19 mouse cellular contexts compared by ENCODE assay signal in the genomic region with DNA sequence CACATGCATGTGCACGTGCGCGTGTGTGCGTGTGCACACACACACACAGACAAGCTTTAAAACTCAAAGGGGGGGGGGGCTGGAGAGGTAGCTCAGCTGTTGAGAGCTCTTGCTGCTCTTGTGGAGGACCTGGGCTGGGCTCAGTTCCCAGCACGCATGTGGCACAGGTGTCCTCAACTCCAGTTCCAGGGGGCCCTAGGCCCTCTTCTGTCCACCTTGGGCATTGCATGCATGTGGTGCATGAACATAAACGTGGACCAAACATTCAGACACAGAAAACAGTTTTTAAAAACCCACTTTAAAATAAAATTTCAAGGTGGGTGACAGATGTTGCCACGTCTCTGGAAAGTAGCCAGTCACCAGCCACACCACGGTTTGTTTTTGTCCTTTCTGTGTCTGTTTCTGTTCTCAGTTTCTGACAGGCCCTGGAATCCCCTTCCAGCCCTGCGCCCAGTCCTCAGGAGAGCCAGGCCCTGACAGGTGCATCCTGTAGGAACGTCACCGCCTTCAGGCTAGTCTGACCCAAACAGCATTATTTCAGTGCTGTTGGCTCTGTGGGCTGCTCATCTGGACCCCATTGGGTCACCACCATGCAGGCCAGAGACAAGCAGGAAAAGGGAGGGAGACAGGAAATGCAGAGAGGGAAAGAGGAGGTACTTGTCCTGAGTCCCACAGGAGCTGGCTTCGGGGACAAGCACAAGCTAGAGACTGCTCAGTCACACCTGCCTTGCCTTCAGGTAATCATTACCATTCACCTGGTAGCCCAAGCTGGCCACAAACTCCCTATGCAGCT. TPM values are rescaled to one million over a fixed set of nuclear protein-coding genes. Genes with fewer than 3 reads are reported as not detected.
DNase-seq lines count a peak whose midpoint lies in the region; ATAC-seq and TF ChIP-seq lines count a peak whose summit lies in the region.
"Had no signal": no experiment of that assay in that cellular context is flagged by ENCODE, and none has a peak within 500 bp of the region (broad histone marks: within the 10 kb centered on the region; RNA-seq: fewer than 3 reads in every experiment).

No protein-coding gene starts in this region.

- peaks cover 24% of the 10 kb centered on the region; the same call in 1 of the 2 replicates for H3K36me3 ChIP-seq in stomach, postnatal 0 days (ENCODE audit: control insufficient read depth, insufficient read depth, low read length)
- H3K36me3 ChIP-seq: forebrain, embryonic 15.5 days; midbrain, embryonic 13.5 days had no signal

- 86% methylated on average over 12 of the region's 12 CpGs for WGBS in stomach, postnatal 0 days

- no peaks in the 10 kb centered on the region for H3K4me1 ChIP-seq in stomach, postnatal 0 days (replicated peaks; ENCODE audit: control insufficient read depth, insufficient read depth)
- H3K4me1 ChIP-seq: embryonic facial prominence, embryonic 15.5 days; forebrain, embryonic 15.5 days; midbrain, embryonic 13.5 days had no signal

- no peak overlapping the region for H3K4me3 ChIP-seq in gastrocnemius, adult 2 months
- H3K4me3 ChIP-seq in left cerebral cortex, adult 2 months: no peak overlapping the region
- H3K4me3 ChIP-seq in stomach, postnatal 0 days (ENCODE audit: low read depth, low read length): no peak overlapping the region
- H3K4me3 ChIP-seq: embryonic facial prominence, embryonic 15.5 days; forebrain, embryonic 15.5 days; heart, embryonic 13.5 days; limb, embryonic 10.5 days; lung, embryonic 15.5 days; midbrain, embryonic 13.5 days; myocyte had no signal

- H3K27me3 ChIP-seq in stomach, postnatal 0 days (ENCODE audit: control insufficient read depth, insufficient read depth, low read length): no peaks in the 10 kb centered on the region
- H3K27me3 ChIP-seq: embryonic facial prominence, embryonic 15.5 days; forebrain, embryonic 15.5 days; heart, embryonic 13.5 days; lung, embryonic 15.5 days; midbrain, embryonic 13.5 days had no signal

- H3K4me2 ChIP-seq in stomach, postnatal 0 days (replicated peaks; ENCODE audit: low read depth): no peak overlapping the region
- H3K4me2 ChIP-seq: embryonic facial prominence, embryonic 15.5 days; forebrain, embryonic 15.5 days; heart, embryonic 13.5 days; lung, embryonic 15.5 days; midbrain, embryonic 13.5 days had no signal

- H3K9me3 ChIP-seq in stomach, postnatal 0 days (ENCODE audit: control insufficient read depth, low read length): no peaks in the 10 kb centered on the region
- H3K9me3 ChIP-seq: embryonic facial prominence, embryonic 15.5 days; forebrain, embryonic 15.5 days; heart, embryonic 13.5 days; limb, embryonic 10.5 days; lung, embryonic 15.5 days; midbrain, embryonic 13.5 days had no signal

- DNase-seq in gastrocnemius, adult 2 months: no peak
- no peak for DNase-seq in gastrocnemius, postnatal 10 days
- no peak for DNase-seq in left cerebral cortex, adult 2 months (ENCODE audit: extremely low spot score in 1 of 2, low spot score in 2 of 2)
- no peak for DNase-seq in left cerebral cortex, adult 11 months (ENCODE audit: low spot score)
- DNase-seq in thymus, postnatal 4 days: peak; percentile 48
- DNase-seq in thymus, postnatal 36 days: no peak
- DNase-seq in stomach, postnatal 0 days (ENCODE audit: low spot score): no peak
- DNase-seq in right cerebral cortex, adult 18-20 months: no peak
- DNase-seq: adrenal gland, adult 8-10 months; cerebellum, adult 9-10 months; gastrocnemius, postnatal 25 days; layer of hippocampus, postnatal 36 days had no signal

- no peak overlapping the region for H3K9ac ChIP-seq in stomach, postnatal 0 days (ENCODE audit: low read length)
- H3K9ac ChIP-seq: embryonic facial prominence, embryonic 15.5 days; forebrain, embryonic 15.5 days; heart, embryonic 13.5 days; lung, embryonic 15.5 days; midbrain, embryonic 13.5 days had no signal

- no peak for ATAC-seq in stomach, postnatal 0 days (ENCODE audit: low FRiP score, low TSS enrichment)
- ATAC-seq: forebrain, embryonic 15.5 days; midbrain, embryonic 13.5 days had no signal

- intact Hi-C loops in gastrocnemius, adult 2 months (cut with DNase I): no loop called here
- intact Hi-C loops in left cerebral cortex, adult 2 months (cut with DNase I): no loop called here

- peak; percentile 30; the same call in 1 of the 2 replicates for TF ChIP-seq CTCF in gastrocnemius, adult 2 months (IDR thresholded peaks at IDR 0.05)
- TF ChIP-seq CTCF in left cerebral cortex, adult 2 months (IDR thresholded peaks at IDR 0.05): peak; percentile 24
- peak; percentile 47 for TF ChIP-seq CTCF in stomach, postnatal 0 days (IDR thresholded peaks at IDR 0.05; ENCODE audit: low read depth)

- H3K27ac ChIP-seq in gastrocnemius, adult 2 months: no peak overlapping the region
- no peak overlapping the region for H3K27ac ChIP-seq in left cerebral cortex, adult 2 months
- H3K27ac ChIP-seq in stomach, postnatal 0 days (replicated peaks): no peak overlapping the region
- H3K27ac ChIP-seq: embryonic facial prominence, embryonic 15.5 days; forebrain, embryonic 15.5 days; heart, embryonic 13.5 days; lung, embryonic 15.5 days; midbrain, embryonic 13.5 days had no signal

- TF ChIP-seq EP300 in stomach, postnatal 0 days (optimal IDR thresholded peaks at IDR 0.05): no peak

RNA-seq across cellular contexts. Expression of a gene that starts 12.8 kb away (rescaled TPM):
- 10 to 100 TPM; 53.0 to 60.8 TPM for total RNA-seq in gastrocnemius, adult 2 months (2021)
- total RNA-seq in gastrocnemius, postnatal 10 days (2021): 10 to 100 TPM; 64.0 to 72.0 TPM
- 10 to 100 TPM; 18.6 to 19.2 TPM for total RNA-seq in left cerebral cortex, adult 2 months (2021)
- polyA plus RNA-seq in stomach, postnatal 0 days (2015; fragmentation: Nextera tagmentation; extraction: Ambion mirVana): 35.3 and 40.5 TPM in 2 replicates

RNA-seq across cellular contexts. Expression of a gene that starts 50.2 kb away (rescaled TPM):
- 100 to 1,000 TPM in 1 of 2 experiments, 10 to 100 TPM in 1; 98.9 to 117 TPM for total RNA-seq in gastrocnemius, adult 2 months (2021)
- total RNA-seq in gastrocnemius, postnatal 10 days (2021): 100 to 1,000 TPM; 246 to 270 TPM
- total RNA-seq in left cerebral cortex, adult 2 months (2021): 100 to 1,000 TPM; 572 to 615 TPM
- 176 and 177 TPM in 2 replicates for polyA plus RNA-seq in stomach, postnatal 0 days (2015; fragmentation: Nextera tagmentation; extraction: Ambion mirVana)
